26 mouse cellular contexts compared by ENCODE assay signal in the genomic region with DNA sequence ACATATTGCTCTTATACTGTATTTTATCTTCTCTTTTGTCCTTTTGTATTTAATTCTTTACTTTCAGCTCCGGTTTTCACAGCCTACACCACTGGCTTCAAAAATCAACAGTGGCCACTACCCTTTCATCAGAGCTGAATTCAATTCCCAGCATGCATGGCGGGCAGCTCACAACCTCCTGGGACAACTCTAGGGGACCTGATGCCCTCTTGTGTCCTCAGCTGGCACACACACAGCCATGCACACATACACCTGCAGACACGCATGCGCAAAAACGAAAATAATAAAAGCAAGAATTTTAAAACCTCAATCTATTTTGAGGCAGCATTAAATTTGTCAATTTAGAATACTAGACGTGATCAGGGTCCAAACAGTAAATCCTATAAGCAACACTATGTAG.
"Had no signal": no experiment of that assay in that cellular context is flagged by ENCODE, and none has a peak within 500 bp of the region (broad histone marks: within the 10 kb centered on the region; RNA-seq: fewer than 3 reads in every experiment).

No protein-coding gene starts in this region.

- H3K27me3 ChIP-seq: embryonic facial prominence, embryonic 12.5 days; embryonic facial prominence, embryonic 13.5 days; embryonic facial prominence, embryonic 15.5 days; forebrain, embryonic 12.5 days; forebrain, embryonic 13.5 days; forebrain, embryonic 15.5 days had no signal

- H3K4me1 ChIP-seq: embryonic facial prominence, embryonic 10.5 days; embryonic facial prominence, embryonic 12.5 days; embryonic facial prominence, embryonic 13.5 days; embryonic facial prominence, embryonic 15.5 days; forebrain, embryonic 10.5 days; forebrain, embryonic 12.5 days; forebrain, embryonic 13.5 days; forebrain, embryonic 15.5 days had no signal

- H3K9me3 ChIP-seq: embryonic facial prominence, embryonic 10.5 days; embryonic facial prominence, embryonic 12.5 days; embryonic facial prominence, embryonic 13.5 days; embryonic facial prominence, embryonic 15.5 days; forebrain, embryonic 10.5 days; forebrain, embryonic 12.5 days; forebrain, embryonic 13.5 days; forebrain, embryonic 15.5 days had no signal

- H3K4me3 ChIP-seq: embryonic facial prominence, embryonic 10.5 days; embryonic facial prominence, embryonic 12.5 days; embryonic facial prominence, embryonic 13.5 days; embryonic facial prominence, embryonic 15.5 days; erythroblast, embryonic 14.5 days; forebrain, embryonic 10.5 days; forebrain, embryonic 12.5 days; forebrain, embryonic 13.5 days; forebrain, embryonic 15.5 days; gastrocnemius, adult 2 months; heart, adult 2 months had no signal

- ATAC-seq: forebrain, embryonic 13.5 days; forebrain, embryonic 14.5 days; forebrain, embryonic 15.5 days; forebrain, embryonic 16.5 days; forebrain, postnatal 0 days had no signal

- DNase-seq: cerebellum, adult 9-11 months; cerebellum, postnatal 10 days; cerebellum, postnatal 14 days; cerebellum, postnatal 25 days; cerebellum, postnatal 36 days; embryo, embryonic 11 days; forebrain, postnatal 0 days; gastrocnemius, adult 2 months; gastrocnemius, postnatal 10 days; gastrocnemius, postnatal 14 days; gastrocnemius, postnatal 25 days; gastrocnemius, postnatal 36 days; heart, adult 11 months; heart, adult 18-20 months; heart, adult 2 months had no signal

- H3K36me3 ChIP-seq: embryonic facial prominence, embryonic 10.5 days; embryonic facial prominence, embryonic 12.5 days; embryonic facial prominence, embryonic 13.5 days; embryonic facial prominence, embryonic 15.5 days; forebrain, embryonic 10.5 days; forebrain, embryonic 12.5 days; forebrain, embryonic 15.5 days had no signal

- H3K9ac ChIP-seq: embryonic facial prominence, embryonic 12.5 days; embryonic facial prominence, embryonic 13.5 days; embryonic facial prominence, embryonic 15.5 days; forebrain, embryonic 12.5 days; forebrain, embryonic 13.5 days; forebrain, embryonic 15.5 days; forebrain, postnatal 0 days had no signal

- H3K27ac ChIP-seq: embryonic facial prominence, embryonic 10.5 days; embryonic facial prominence, embryonic 12.5 days; embryonic facial prominence, embryonic 13.5 days; embryonic facial prominence, embryonic 15.5 days; forebrain, embryonic 10.5 days; forebrain, embryonic 12.5 days; forebrain, embryonic 13.5 days; forebrain, embryonic 15.5 days; gastrocnemius, adult 2 months; heart, adult 2 months had no signal
